Mouse (Mus musculus): Measurements from ENCODE around the gene BC051019. TPM values are rescaled to one million over a fixed set of nuclear protein-coding genes. Genes with fewer than 3 reads are reported as not detected.

BC051019 gene
- polyA plus RNA-seq (2012), result not detected in 2 replicates

DNA sequence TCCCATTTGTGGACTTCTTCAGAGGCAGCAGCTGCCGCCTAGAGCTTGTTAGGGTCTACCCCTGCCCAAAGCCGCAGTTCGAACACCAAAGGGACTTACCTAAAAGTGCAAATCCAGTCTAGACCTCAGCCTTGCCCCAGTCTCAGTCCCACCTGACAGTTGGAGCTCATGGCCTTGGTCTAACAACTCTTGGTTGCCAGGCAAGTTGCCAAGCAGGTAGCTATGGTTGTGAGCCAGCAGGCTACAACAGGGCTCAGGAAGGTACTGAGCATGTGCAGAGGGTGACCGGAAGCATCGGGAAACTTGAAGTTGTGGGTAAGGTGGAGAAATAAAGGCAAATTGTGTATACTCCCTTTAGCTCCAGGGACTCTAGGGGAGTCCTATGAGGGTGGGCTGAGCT lies at the start of gene BC051019:
TSS of gene BC051019 (minus strand) at position 154 of the 400 bp plus-strand sequence.
- no peaks in the 10 kb centered on the region for H3K27me3 ChIP-seq (ENCODE audit: control insufficient read depth)
- H3K4me1 ChIP-seq (ENCODE audit: control insufficient read depth), result no peaks in the 10 kb centered on the region
- TF ChIP-seq GATA1 (IDR thresholded peaks at IDR 0.05; ENCODE audit: low read length), result no peak
- TF ChIP-seq TAL1 (IDR thresholded peaks at IDR 0.05; ENCODE audit: low read length), result no peak
- no peak within 1 kb of the TSS for H3K4me3 ChIP-seq (replicated peaks)
- peaks cover 19% of the 10 kb centered on the region for H3K9me3 ChIP-seq (ENCODE audit: control insufficient read depth, low read length)
- H3K36me3 ChIP-seq (ENCODE audit: control insufficient read depth), result no peaks in the 10 kb centered on the region

DNA sequence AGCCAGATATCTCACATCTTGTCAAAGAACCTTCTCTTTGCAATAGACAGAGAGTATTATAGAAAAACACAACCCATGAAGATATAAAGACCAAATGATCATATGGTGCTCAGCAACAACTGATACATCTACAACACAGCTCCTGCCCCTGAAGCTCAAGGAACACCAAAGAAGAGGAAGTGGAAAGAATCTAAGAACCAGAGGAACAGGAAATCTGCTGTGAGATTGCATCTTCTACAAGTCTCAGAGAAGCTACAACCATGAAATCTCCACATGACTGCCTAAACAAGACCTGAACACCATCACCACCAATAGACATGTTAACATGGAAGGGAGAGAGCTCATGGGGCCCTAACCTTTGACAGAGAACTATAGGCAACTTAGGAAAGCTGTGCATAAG lies 48.6 kb upstream of the BC051019 start:
- Histone ChIP-seq H3K4me1 (ENCODE audit: control insufficient read depth) (peaks cover 26% of the 10 kb centered on the region), H3K36me3 (ENCODE audit: control insufficient read depth) (no peaks in the 10 kb centered on the region), H3K27me3 (ENCODE audit: control insufficient read depth) (peaks cover 7% of the 10 kb centered on the region), H3K9me3 (ENCODE audit: control insufficient read depth, low read length) (no peaks in the 10 kb centered on the region), H3K4me3 (replicated peaks) (no peak overlapping the region)
- TF ChIP-seq GATA1 (IDR thresholded peaks at IDR 0.05; ENCODE audit: low read length) (no peak), TAL1 (IDR thresholded peaks at IDR 0.05; ENCODE audit: low read length) (no peak)

DNA sequence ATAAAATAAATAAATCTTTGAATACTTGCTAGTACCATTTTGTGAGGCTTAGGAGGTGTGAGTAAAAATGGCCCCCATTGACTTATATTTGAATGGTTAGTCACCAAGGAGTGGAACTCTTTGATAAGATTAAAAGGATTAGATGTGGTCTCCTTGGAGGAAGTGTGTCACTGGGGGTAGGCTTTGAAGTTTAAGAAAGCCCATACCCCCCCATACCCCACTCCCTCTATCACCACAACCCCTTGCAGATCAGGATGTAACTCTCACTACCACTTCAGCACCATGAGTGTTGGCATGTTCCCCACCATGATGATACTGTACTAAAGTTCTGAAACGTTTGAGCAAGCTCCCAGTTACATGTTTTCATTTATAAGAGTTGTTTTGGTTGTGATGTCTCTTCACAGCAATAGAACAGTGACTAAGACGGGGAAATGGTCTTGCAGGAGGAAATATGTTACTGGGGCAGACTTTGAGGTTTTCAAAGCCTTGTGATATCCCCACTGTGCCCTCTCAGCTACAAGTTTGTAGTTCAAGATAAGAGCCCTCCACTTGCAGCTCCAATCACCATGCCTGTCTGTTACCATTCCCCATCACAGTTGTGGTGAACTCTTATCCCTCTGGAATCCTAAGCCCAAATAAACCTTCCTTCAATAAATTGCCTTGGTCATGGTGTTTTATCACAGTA lies 45.2 kb upstream of the BC051019 start:
- no peaks in the 10 kb centered on the region for H3K9me3 ChIP-seq (ENCODE audit: control insufficient read depth, low read length)
- H3K4me3 ChIP-seq (replicated peaks), result no peak overlapping the region
- no peaks in the 10 kb centered on the region for H3K27me3 ChIP-seq (ENCODE audit: control insufficient read depth)
- H3K36me3 ChIP-seq (ENCODE audit: control insufficient read depth), result no peaks in the 10 kb centered on the region
- peaks cover 38% of the 10 kb centered on the region for H3K4me1 ChIP-seq (ENCODE audit: control insufficient read depth)
- TF ChIP-seq GATA1 (IDR thresholded peaks at IDR 0.05; ENCODE audit: low read length), result no peak
- TF ChIP-seq TAL1 (IDR thresholded peaks at IDR 0.05; ENCODE audit: low read length), result no peak

DNA sequence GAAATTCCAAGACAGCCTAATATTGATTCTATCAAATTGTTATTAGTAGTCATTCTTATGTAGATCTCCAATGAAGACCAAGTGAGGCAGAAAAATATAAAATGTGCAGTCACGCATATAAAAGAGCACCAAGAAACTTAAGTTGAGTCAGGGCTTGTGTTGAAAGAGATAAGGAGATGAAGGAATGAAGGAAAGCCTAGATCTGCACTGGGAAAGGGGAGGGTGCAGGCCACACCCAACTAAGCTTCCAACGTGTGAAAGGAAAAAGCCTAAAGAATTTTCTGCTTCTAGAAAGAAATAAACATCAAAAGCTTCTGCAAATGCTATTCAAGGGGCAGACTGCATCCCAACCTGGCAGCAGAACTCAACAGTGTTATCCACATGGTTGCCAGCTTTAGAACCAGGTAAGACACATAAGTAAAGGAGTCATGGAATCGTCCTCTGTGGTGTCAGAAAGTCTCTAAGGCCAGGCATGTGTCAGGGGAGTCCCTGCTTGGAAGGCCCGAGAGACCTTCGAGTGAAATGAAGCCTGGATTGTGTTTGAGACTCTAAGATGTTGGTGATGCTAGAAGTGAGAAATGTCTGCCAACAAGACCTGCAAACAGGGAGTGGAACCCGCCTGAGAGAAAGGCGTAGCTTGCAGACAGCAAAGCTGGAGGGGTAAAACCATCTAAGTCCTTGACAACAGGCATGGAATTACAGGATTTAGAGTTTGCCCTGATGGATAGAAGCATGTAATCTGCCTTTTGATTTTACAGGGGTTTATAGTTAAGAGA lies 44.1 kb upstream of the BC051019 start:
- peak; percentile 44; the same call in 1 of the 2 replicates for TF ChIP-seq GATA1 (IDR thresholded peaks at IDR 0.05; ENCODE audit: low read length)
- peak; percentile 16; the same call in 1 of the 3 replicates for TF ChIP-seq TAL1 (IDR thresholded peaks at IDR 0.05; ENCODE audit: low read length)
- Histone ChIP-seq H3K9me3 (ENCODE audit: control insufficient read depth, low read length) (no peaks in the 10 kb centered on the region), H3K4me3 (replicated peaks) (peak overlapping the region; percentile 40), H3K36me3 (ENCODE audit: control insufficient read depth) (no peaks in the 10 kb centered on the region), H3K4me1 (ENCODE audit: control insufficient read depth) (peaks cover 38% of the 10 kb centered on the region), H3K27me3 (ENCODE audit: control insufficient read depth) (no peaks in the 10 kb centered on the region)

DNA sequence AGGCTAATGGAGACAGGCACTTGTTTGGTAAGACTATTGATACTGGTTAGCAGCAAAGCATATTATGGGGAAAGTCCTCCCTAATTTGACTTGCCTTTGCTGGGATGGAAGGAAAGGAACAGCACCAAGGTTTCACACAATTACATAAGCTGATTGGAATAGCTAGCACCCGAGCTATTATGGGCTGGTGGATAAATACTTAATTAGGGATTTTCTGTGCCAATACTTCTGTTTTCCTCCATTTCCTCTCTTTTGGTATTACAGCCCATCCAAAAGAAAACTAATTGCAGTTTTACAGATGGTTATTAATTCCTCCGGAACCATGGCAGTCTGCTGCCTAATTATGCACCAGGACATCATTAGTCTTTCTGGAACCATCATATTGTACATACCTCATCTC lies 40.4 kb upstream of the BC051019 start:
- TF ChIP-seq GATA1 (IDR thresholded peaks at IDR 0.05; ENCODE audit: low read length), result no peak
- TF ChIP-seq TAL1 (IDR thresholded peaks at IDR 0.05; ENCODE audit: low read length), result no peak
- peaks cover 29% of the 10 kb centered on the region for H3K4me1 ChIP-seq (ENCODE audit: control insufficient read depth)
- H3K27me3 ChIP-seq (ENCODE audit: control insufficient read depth), result no peaks in the 10 kb centered on the region
- no peaks in the 10 kb centered on the region for H3K9me3 ChIP-seq (ENCODE audit: control insufficient read depth, low read length)
- H3K4me3 ChIP-seq (replicated peaks), result no peak overlapping the region
- H3K36me3 ChIP-seq (ENCODE audit: control insufficient read depth), result no peaks in the 10 kb centered on the region

DNA sequence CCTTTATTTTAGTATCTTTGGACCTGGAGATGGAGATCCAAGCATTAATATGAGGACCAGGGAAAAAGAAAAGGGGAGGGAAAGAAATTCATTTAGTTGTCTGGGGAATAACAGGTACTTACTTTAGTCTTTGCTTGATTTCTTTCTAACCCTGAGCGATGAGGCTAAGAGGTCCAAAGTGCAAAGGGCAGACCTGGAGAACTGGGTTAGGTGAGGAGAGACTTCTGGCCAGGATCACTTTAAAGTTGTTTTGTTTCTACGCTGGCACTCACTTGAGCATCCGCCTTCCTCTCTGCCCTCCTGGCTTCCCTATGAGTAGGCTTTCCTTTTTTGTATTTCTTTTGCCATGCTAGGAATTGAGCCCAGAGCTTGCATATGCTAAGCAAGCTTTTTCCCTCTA lies 32.6 kb upstream of the BC051019 start:
- Histone ChIP-seq H3K4me3 (replicated peaks) (no peak overlapping the region), H3K36me3 (ENCODE audit: control insufficient read depth) (no peaks in the 10 kb centered on the region), H3K9me3 (ENCODE audit: control insufficient read depth, low read length) (no peaks in the 10 kb centered on the region), H3K27me3 (ENCODE audit: control insufficient read depth) (no peaks in the 10 kb centered on the region), H3K4me1 (ENCODE audit: control insufficient read depth) (peaks cover 38% of the 10 kb centered on the region)
- TF ChIP-seq GATA1 (IDR thresholded peaks at IDR 0.05; ENCODE audit: low read length) (no peak), TAL1 (IDR thresholded peaks at IDR 0.05; ENCODE audit: low read length) (no peak)

DNA sequence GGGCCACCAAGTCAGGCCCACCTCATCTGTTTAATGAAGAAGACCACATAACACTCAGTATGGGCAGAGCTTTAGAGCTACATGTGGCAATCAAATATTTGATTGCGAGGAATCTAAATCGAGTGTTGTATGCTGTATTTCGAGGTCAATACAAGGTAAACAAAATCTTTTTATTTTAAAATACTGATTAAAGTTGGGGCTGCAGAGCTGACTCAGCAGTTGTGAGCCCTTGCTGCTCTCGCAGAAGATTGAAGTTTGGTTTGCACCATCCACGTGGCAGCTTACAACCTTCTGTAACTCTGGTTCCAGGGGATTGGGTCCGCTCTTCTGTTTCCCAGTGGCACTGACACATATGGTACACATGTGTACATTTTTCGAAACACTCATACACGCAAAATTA lies 30.4 kb upstream of the BC051019 start:
- H3K4me3 ChIP-seq (replicated peaks), result no peak overlapping the region
- no peaks in the 10 kb centered on the region for H3K27me3 ChIP-seq (ENCODE audit: control insufficient read depth)
- peaks cover 7% of the 10 kb centered on the region for H3K36me3 ChIP-seq (ENCODE audit: control insufficient read depth)
- peaks cover 52% of the 10 kb centered on the region for H3K4me1 ChIP-seq (ENCODE audit: control insufficient read depth)
- H3K9me3 ChIP-seq (ENCODE audit: control insufficient read depth, low read length), result no peaks in the 10 kb centered on the region
- TF ChIP-seq GATA1 (IDR thresholded peaks at IDR 0.05; ENCODE audit: low read length), result no peak
- no peak for TF ChIP-seq TAL1 (IDR thresholded peaks at IDR 0.05; ENCODE audit: low read length)

DNA sequence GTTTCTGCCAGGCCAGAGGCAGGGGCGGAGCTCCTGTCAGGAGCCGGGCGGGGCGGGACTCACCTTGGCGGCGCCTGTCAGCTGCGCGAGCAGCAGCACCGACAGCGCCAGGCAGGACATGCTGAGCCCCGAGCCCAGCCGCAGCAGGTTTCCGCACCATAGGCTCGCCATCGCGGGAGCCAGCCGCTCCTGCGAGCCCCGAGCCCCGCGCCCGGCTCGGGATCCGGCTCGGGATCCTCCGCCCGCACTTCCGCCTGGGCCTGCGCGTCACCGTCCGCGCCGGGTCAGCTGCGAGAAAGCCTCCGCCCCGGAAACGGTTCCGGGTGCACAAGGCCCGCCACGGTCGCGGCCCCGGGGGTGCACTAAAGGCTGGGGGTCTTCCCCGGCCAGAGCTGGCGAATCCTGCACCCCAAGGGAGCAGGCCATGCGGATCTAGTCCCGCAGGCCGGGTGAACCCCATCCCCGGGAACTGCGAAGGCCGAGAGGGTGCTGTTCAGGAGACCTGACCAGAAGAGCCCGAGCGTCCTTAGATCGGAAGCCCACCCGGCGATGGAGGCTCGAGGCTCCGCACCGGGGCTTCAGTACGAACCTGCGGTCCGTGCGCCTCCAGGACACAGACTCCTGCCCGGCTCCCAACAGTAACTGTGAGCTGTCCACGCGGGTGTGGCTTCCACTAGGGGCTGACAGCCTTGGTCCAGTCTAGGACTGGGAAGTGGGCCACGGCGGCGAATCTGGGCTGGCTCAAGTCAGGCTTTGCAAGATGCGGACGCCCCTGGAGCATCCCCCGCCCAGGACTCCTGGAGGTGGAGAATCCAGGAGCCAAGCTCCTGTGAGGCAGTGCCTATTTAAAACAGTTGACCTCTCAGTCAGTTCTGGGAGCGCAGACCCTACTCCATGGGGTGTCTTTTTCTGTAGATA lies 28.6 kb upstream of the BC051019 start, which contains the start of gene Tmem9b:
TSS of gene Tmem9b (minus strand) at position 868 of the 918 bp plus-strand sequence.
- Histone ChIP-seq H3K27me3 (ENCODE audit: control insufficient read depth) (no peaks in the 10 kb centered on the region), H3K4me3 (replicated peaks) (peak within 1 kb of the TSS; percentile 79), H3K4me1 (ENCODE audit: control insufficient read depth) (peaks cover 57% of the 10 kb centered on the region), H3K36me3 (ENCODE audit: control insufficient read depth) (peaks cover 22% of the 10 kb centered on the region), H3K9me3 (ENCODE audit: control insufficient read depth, low read length) (no peaks in the 10 kb centered on the region)
- TF ChIP-seq GATA1 (IDR thresholded peaks at IDR 0.05; ENCODE audit: low read length) (no peak), TAL1 (IDR thresholded peaks at IDR 0.05; ENCODE audit: low read length) (no peak)

Data from erythroblast, embryonic 14.5 days (primary cell).